Comparison of ENCODE assay signal across 26 mouse cellular contexts in the genomic region with DNA sequence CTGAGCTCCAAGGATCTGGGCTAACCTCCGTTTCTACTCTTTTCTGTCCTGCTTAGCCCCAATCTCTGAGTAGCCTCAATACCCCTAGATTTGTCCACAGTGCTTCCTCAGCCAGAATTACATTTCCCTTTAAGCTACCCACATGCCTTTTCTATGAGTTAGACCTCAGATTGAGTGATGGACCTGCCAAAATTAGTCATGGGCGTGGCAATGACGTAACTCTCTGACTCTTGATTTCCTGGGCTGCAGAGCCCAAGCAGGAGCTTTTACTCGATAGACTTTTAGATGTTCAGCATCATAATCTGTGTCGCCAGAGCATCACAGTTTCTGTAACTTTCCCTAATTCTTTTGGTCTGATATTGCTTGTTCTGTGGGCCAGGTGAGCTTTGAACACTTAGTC.
DNase-seq lines count a peak whose midpoint lies in the region; ATAC-seq and TF ChIP-seq lines count a peak whose summit lies in the region.
"Had no signal": no experiment of that assay in that cellular context is flagged by ENCODE, and none has a peak within 500 bp of the region (broad histone marks: within the 10 kb centered on the region; RNA-seq: fewer than 3 reads in every experiment).

No protein-coding gene starts in this region.

- H3K36me3 ChIP-seq in heart, adult 2 months (ENCODE audit: control insufficient read depth, insufficient read depth, low read length): no peaks in the 10 kb centered on the region
- H3K36me3 ChIP-seq in heart, embryonic 10.5 days: no peaks in the 10 kb centered on the region
- H3K36me3 ChIP-seq in hindbrain, postnatal 0 days (ENCODE audit: insufficient read depth, low read length): no peaks in the 10 kb centered on the region
- H3K36me3 ChIP-seq: embryonic facial prominence, embryonic 13.5 days; forebrain, embryonic 10.5 days; intestine, embryonic 15.5 days; limb, embryonic 13.5 days; liver, embryonic 13.5 days; stomach, embryonic 15.5 days had no signal

- TF ChIP-seq EP300 in heart, adult 2 months (IDR thresholded peaks at IDR 0.05; ENCODE audit: insufficient read depth, low read depth, low read length): no peak

- WGBS in heart, adult 2 months: 57% methylated on average over 5 of the region's 5 CpGs
- WGBS in heart, embryonic 10.5 days: 76% methylated on average over 5 of the region's 5 CpGs
- 87% methylated on average over 5 of the region's 5 CpGs for WGBS in hindbrain, postnatal 0 days

- H3K27me3 ChIP-seq in heart, adult 2 months (ENCODE audit: control insufficient read depth, insufficient read depth, low read length): 0 out of 2 replicates have a peak, but pooled peaks cover 1% of the 10 kb centered on the region
- H3K27me3 ChIP-seq in heart, embryonic 10.5 days (ENCODE audit: insufficient read depth, poor library complexity, severe bottlenecking): no peaks in the 10 kb centered on the region
- H3K27me3 ChIP-seq in hindbrain, postnatal 0 days (ENCODE audit: insufficient read depth, low read length): no peaks in the 10 kb centered on the region
- H3K27me3 ChIP-seq: embryonic facial prominence, embryonic 13.5 days; intestine, embryonic 15.5 days; limb, embryonic 13.5 days; liver, embryonic 13.5 days; stomach, embryonic 15.5 days had no signal

- no peak overlapping the region for H3K27ac ChIP-seq in heart, adult 2 months
- H3K27ac ChIP-seq in heart, embryonic 10.5 days: no peak overlapping the region
- H3K27ac ChIP-seq in hindbrain, postnatal 0 days: no peak overlapping the region
- H3K27ac ChIP-seq: embryonic facial prominence, embryonic 13.5 days; forebrain, embryonic 10.5 days; hindbrain, embryonic 14.5 days; intestine, embryonic 15.5 days; limb, embryonic 13.5 days; liver, embryonic 13.5 days; macrophage; stomach, embryonic 15.5 days had no signal

- no peaks in the 10 kb centered on the region for H3K79me2 ChIP-seq in heart, adult 2 months (replicated peaks; ENCODE audit: control insufficient read depth, insufficient read depth, low read length)

- TF ChIP-seq POLR2A in heart, adult 2 months (IDR thresholded peaks at IDR 0.05; ENCODE audit: insufficient read depth, low read depth, low read length): no peak

- no peak overlapping the region for H3K9ac ChIP-seq in heart, adult 2 months (ENCODE audit: low read depth, low read length)
- H3K9ac ChIP-seq in hindbrain, postnatal 0 days (replicated peaks; ENCODE audit: low read length): no peak overlapping the region
- H3K9ac ChIP-seq: embryonic facial prominence, embryonic 13.5 days; forebrain, postnatal 0 days; hindbrain, embryonic 14.5 days; intestine, embryonic 15.5 days; limb, embryonic 13.5 days; liver, embryonic 13.5 days; lung, embryonic 14.5 days; stomach, embryonic 15.5 days had no signal

- H3K4me2 ChIP-seq in hindbrain, postnatal 0 days (ENCODE audit: low read depth, low read length): no peak overlapping the region
- H3K4me2 ChIP-seq: embryonic facial prominence, embryonic 13.5 days; hindbrain, embryonic 14.5 days; intestine, embryonic 15.5 days; limb, embryonic 13.5 days; liver, embryonic 13.5 days; lung, embryonic 14.5 days; midbrain, embryonic 11.5 days; stomach, embryonic 15.5 days had no signal

- intact Hi-C loops in heart, adult 2 months (cut with DNase I): no loop called here

- H3K4me1 ChIP-seq in heart, adult 2 months (ENCODE audit: control insufficient read depth, insufficient read depth, low read length): no peaks in the 10 kb centered on the region
- no peaks in the 10 kb centered on the region for H3K4me1 ChIP-seq in heart, embryonic 10.5 days
- H3K4me1 ChIP-seq in hindbrain, postnatal 0 days (ENCODE audit: insufficient read depth, low read length): no peaks in the 10 kb centered on the region
- H3K4me1 ChIP-seq: embryonic facial prominence, embryonic 13.5 days; forebrain, embryonic 10.5 days; limb, embryonic 13.5 days; liver, embryonic 13.5 days; stomach, embryonic 15.5 days had no signal

- TF ChIP-seq CTCF in heart, adult 2 months (IDR thresholded peaks at IDR 0.05): no peak
- no peak for TF ChIP-seq CTCF in hindbrain, postnatal 0 days (IDR thresholded peaks at IDR 0.05; ENCODE audit: low read depth)

- peak; percentile 24 to 38 for DNase-seq in heart, adult 2 months
- DNase-seq in heart, embryonic 10.5 days (ENCODE audit: low spot score): no peak
- DNase-seq in adrenal gland, postnatal 14 days: peak; percentile 50
- peak; percentile 25 to 37 for DNase-seq in heart, adult 9 months (ENCODE audit: low spot score in 2 of 2)
- no peak for DNase-seq in hindbrain, postnatal 0 days (ENCODE audit: low spot score)
- DNase-seq in embryo, embryonic 10 days (ENCODE audit: low spot score): no peak
- DNase-seq in frontal cortex, postnatal 25 days (ENCODE audit: low spot score in 2 of 2): no peak
- DNase-seq: cerebellum, adult 11 months; cerebellum, postnatal 10 days; forebrain, postnatal 0 days; gastrocnemius, postnatal 10 days; kidney, adult 9 months; kidney, postnatal 36 days; liver, embryonic 13.5 days; lung, embryonic 14.5 days; retina, postnatal 1 day; thymus, adult 18-20 months had no signal

- ATAC-seq in hindbrain, postnatal 0 days: no peak
- ATAC-seq: activated CD4-positive, CD25-positive, alpha-beta regulatory T cell, adult 4 months; forebrain, postnatal 0 days; intestine, embryonic 15.5 days had no signal

- no peak overlapping the region for H3K4me3 ChIP-seq in heart, adult 2 months
- H3K4me3 ChIP-seq in heart, embryonic 10.5 days: no peak overlapping the region
- H3K4me3 ChIP-seq in hindbrain, postnatal 0 days (ENCODE audit: low read length): no peak overlapping the region
- H3K4me3 ChIP-seq: embryonic facial prominence, embryonic 13.5 days; forebrain, embryonic 10.5 days; intestine, embryonic 15.5 days; limb, embryonic 13.5 days; liver, embryonic 13.5 days; stomach, embryonic 15.5 days had no signal

- no peaks in the 10 kb centered on the region for H3K9me3 ChIP-seq in heart, embryonic 10.5 days
- H3K9me3 ChIP-seq in hindbrain, postnatal 0 days (ENCODE audit: low read length): no peaks in the 10 kb centered on the region
- H3K9me3 ChIP-seq: embryonic facial prominence, embryonic 13.5 days; forebrain, embryonic 10.5 days; intestine, embryonic 15.5 days; limb, embryonic 13.5 days; stomach, embryonic 15.5 days had no signal

Comparison
In these comparisons a context has a peak if more than half of its experiments do, and no peak if none do; other contexts are left out.
1. DNase-seq: peak in heart, adult 2 months (2 of 2), adrenal gland, postnatal 14 days (single experiment) and heart, adult 9 months (2 of 2); none in heart, embryonic 10.5 days (single experiment), hindbrain, postnatal 0 days (single experiment), embryo, embryonic 10 days (single experiment) and frontal cortex, postnatal 25 days (0 of 2).